Mouse (Mus musculus) adrenal gland, adult 2 months (tissue): ENCODE measurements around the gene Pvalb. TPM values are rescaled to one million over a fixed set of nuclear protein-coding genes. Genes with fewer than 3 reads are reported as not detected.
A peak's percentile ranks its signal among the peaks of the same experiment; 100 is the strongest.

Experiments used
- DNase-seq: peaks from one replicate; pipeline ENCODE4 v3.0.0; 2021
- long read RNA-seq: library from polyadenylated mRNA; stranded (forward); transcript quantifications from one replicate; pipeline ENCODE4 v2.0.0, GENCODE M21; 2021
- polyA plus RNA-seq: library from polyadenylated mRNA; depleted of rRNA; stranded (reverse); fragments of >200 nt; gene quantifications from 2 replicates; pipeline ENCODE4 v1.2.3, GENCODE M21; 2012; rRNA removed
- total RNA-seq, 2 experiments: library from RNA; stranded (reverse); gene quantifications; 2 replicates each; pipeline ENCODE4 v1.2.3; 2021

Gene Pvalb
- total RNA-seq (not detected), polyA plus RNA-seq (not detected in 2 replicates)
- long read RNA-seq: 0 reads

- no peak for DNase-seq
Measured at GRCm38 (mm10) chr15:78206312-78206711, at the start of gene Pvalb. Gene Pvalb, minus strand, starts transcription at chr15:78206400.

- peak; percentile 45 for DNase-seq
Measured at GRCm38 (mm10) chr15:78254751-78255150, 48.6 kb upstream of the Pvalb start.

GRCm38 (mm10) chr15:78248410-78248809, 42.2 kb upstream of the Pvalb start:
- no peak for DNase-seq

- no peak for DNase-seq
Measured at GRCm38 (mm10) chr15:78247659-78248058, 41.5 kb upstream of the Pvalb start.

- no peak for DNase-seq
Measured at GRCm38 (mm10) chr15:78246143-78247116, 40.2 kb upstream of the Pvalb start.

- peak; percentile 16 for DNase-seq
Measured at GRCm38 (mm10) chr15:78244695-78245492, 38.7 kb upstream of the Pvalb start, which contains the start of gene Ncf4. Gene Ncf4, plus strand, starts transcription at chr15:78244801.

- no peak for DNase-seq
Measured at GRCm38 (mm10) chr15:78243774-78244173, 37.6 kb upstream of the Pvalb start.

- DNase-seq: no peak
Measured at GRCm38 (mm10) chr15:78243061-78243460, 36.9 kb upstream of the Pvalb start.

- DNase-seq: no peak
Measured at GRCm38 (mm10) chr15:78241335-78241734, 35.1 kb upstream of the Pvalb start.

- DNase-seq: peak; percentile 42
Measured at GRCm38 (mm10) chr15:78239956-78240617, 33.9 kb upstream of the Pvalb start.

- DNase-seq: peak; percentile 52
Measured at GRCm38 (mm10) chr15:78239453-78239852, 33.3 kb upstream of the Pvalb start.

- DNase-seq: no peak
Measured at GRCm38 (mm10) chr15:78234823-78235509, 28.8 kb upstream of the Pvalb start.

- DNase-seq: no peak
Measured at GRCm38 (mm10) chr15:78231346-78232331, 25.4 kb upstream of the Pvalb start.

- no peak for DNase-seq
Measured at GRCm38 (mm10) chr15:78227816-78228215, 21.6 kb upstream of the Pvalb start.

GRCm38 (mm10) chr15:78215269-78215668, 9.1 kb upstream of the Pvalb start:
- DNase-seq: peak; percentile 13

- no peak for DNase-seq
Measured at GRCm38 (mm10) chr15:78211367-78211766, 5.2 kb upstream of the Pvalb start.

- no peak for DNase-seq
Measured at GRCm38 (mm10) chr15:78210203-78210602, 4.0 kb upstream of the Pvalb start.

GRCm38 (mm10) chr15:78205192-78205591, 1.0 kb downstream of the Pvalb start:
- peak; percentile 43 for DNase-seq

GRCm38 (mm10) chr15:78204053-78204847, 1.9 kb downstream of the Pvalb start:
- DNase-seq: peak; percentile 58
